Mouse (Mus musculus): ENCODE data around the gene Phykpl.
"Not testable (repeated sequence)": the region's sequence is repeated elsewhere in the genome, so short reads cannot be mapped to it uniquely, and the experiment has no call there.

Phykpl gene

DNA sequence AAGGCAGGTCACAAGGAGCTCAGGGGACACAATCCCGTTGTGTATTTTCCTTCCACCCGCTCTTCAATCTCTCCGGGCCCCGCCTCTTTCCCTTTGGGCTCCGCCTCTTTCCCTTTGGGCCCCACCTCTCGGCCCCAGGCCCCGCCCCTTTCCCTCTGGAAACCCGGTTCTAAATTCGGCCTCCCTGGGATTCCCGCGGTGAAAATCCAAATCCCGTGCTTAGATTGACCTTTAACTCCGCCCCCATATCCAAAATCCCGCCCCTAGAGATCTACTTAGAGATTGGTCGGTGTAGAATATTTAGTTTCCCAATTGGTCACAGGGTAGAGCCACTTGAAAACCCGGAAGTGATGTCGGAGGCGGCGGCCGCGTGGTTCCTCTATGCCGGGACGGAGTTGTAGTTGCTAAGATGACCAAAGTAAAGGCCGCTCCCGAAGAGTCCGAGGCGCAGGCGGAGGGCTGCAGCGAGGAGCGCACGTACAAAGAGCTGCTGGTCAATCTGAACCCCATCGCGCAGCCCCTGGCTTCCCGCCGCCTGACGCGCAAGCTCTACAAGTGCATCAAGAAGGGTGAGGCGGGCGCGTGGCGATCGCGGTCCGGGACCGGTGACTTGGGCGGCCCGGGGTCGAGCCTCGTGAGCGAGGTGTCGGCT, 35.0 kb downstream of the Phykpl start, which contains the start of gene Nhp2:
Gene Nhp2 (plus strand): TSS at position 327 of the 652 bp plus-strand sequence.
- peak; percentile 94 for DNase-seq

- no peak for DNase-seq
Measured at GRCm38 (mm10) chr11:51620084-51620483, 35.5 kb downstream of the Phykpl start.

DNA sequence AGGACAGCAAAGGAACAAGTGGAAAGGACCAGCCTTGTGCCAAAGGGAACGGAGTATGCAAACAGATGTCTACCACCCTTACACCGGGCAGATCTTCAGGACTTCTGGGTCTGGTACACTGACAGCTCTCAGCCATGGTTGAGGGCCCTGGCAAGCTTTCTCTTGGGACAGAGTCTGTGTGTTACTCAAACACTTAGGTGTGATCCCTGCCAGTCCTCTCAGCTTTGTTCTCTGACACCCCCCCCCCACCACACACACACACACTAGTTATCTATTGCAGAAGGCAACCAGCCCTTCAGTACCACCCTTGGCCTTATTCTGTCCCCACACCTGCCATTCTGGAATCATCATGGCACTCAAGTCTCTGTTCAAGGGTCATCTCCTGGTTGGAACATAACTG, 37.2 kb downstream of the Phykpl start:
- DNase-seq, result no peak

GRCm38 (mm10) chr11:51622971-51623491, 38.5 kb downstream of the Phykpl start:
- DNase-seq, result no peak

- DNase-seq, result no peak
Measured at GRCm38 (mm10) chr11:51625187-51625820, 40.7 kb downstream of the Phykpl start.

GRCm38 (mm10) chr11:51627425-51627824, 42.9 kb downstream of the Phykpl start:
- DNase-seq, result peak; percentile 41

DNA sequence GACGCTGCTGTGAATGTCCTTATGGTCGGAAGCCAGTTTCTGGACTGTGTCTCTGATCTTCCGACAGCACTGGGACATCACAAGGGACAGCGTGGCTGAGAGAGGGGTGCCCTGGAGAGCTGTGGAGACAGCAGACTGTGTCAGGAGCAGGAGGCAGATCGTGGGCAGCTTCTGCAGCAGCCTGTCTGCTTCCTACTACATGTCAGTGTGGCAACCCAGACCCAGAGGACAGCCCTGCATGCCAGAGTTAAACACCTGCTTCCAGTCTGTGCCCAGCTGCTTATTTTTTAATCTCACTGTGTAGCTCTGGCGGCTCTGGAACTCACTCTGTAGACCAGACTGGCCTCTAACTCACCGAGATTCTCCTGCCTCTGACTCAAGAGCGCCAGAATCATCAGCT, 43.4 kb downstream of the Phykpl start:
- DNase-seq, result no peak

DNA sequence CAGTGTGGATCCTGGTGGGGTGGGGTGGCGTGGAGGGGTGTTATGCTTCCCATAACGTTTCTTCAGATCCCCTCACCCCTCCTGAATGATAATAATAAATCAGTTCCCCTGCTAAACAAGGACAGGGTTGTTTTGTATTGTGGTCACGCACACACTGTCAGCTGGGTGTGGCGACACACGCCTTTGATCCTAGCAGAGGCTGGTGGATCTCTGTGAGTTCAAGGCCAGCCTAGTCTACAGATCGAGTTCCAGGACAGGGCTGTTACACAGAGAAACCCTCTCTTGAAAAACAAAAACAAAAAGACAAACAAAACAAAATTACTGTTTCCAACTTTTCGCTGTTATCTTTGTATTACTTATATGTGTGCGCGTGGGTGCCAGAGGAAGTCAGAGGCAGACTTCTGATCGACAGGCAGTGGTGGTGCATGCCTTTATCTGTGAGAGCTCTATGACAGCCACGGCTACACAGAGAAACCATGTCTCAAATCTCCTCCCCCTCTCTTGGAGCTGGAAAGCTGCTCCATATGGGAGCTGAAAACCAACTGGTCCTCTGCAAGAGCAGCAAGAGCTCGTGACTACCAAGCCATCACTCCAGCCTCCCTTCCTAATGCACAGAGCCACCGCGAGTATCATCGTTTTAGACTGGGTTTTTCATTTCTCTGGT, 45.2 kb downstream of the Phykpl start:
- DNase-seq, result no peak

DNA sequence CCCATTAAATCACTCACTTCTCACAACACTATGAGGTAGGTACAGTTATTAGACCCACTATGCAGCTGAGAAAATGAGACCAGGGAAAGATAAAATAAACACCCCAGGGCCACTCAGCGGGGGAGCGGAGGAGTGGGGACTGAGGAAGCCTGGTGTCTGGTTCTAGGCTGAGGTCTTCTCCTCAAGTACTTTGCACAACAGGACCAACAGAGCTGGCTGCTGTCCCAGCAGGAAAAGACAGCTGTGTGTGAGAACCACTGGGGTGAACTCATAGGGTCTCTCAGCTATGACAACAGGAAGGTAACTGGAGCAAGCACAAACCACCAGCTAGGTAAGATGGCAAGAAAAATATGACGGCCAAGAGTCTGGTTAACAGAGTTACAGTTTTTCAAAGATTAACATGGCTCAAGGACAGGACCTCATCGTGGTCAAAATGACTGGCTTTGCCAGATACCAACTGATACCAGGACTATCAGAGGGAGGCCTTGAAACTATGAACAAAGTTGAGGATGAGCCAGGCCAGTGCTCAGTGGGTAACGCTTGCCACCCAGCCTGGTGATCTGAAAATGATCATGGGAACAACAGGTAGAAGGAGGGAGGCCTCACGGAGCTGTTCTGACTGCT, 47.7 kb downstream of the Phykpl start:
- no peak for DNase-seq

DNA sequence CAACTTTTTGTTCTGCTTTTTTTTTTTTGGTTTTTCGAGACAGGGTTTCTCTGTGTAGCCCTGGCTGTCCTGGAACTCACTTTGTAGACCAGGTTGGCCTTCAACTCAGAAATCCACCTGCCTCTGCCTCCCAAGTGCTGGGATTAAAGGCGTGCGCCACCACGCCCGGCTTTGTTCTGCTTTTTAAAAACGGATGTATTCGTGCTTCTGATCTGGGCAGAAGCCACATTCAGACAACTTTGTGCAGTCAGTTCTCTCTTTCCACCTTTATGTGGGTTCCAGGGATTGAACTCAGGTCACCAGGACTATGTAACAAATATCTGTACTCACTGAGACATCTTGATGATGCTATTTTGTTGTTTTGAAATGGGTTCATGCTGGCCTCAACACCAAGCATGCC, 48.6 kb downstream of the Phykpl start:
- DNase-seq, result not testable (repeated sequence)

DNA sequence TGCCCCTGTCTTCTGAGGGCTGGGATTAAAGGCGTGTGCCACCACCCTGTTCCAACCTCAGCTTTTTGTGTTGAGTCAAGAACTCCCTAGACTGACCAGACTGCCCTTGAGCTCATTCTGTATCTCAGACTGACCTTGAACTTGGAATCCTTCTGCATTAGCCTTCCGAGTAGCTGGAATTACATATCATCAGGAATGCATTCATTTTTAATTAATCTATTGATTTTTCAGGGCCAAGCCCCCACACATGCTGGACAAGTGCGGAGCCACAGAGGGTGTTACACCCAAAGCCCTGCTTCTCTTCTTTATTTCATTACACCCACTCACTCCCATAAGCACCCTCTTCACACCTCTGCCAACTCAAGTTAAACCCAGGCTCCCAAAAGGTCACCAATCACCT, 49.2 kb downstream of the Phykpl start:
- no peak for DNase-seq

DNA sequence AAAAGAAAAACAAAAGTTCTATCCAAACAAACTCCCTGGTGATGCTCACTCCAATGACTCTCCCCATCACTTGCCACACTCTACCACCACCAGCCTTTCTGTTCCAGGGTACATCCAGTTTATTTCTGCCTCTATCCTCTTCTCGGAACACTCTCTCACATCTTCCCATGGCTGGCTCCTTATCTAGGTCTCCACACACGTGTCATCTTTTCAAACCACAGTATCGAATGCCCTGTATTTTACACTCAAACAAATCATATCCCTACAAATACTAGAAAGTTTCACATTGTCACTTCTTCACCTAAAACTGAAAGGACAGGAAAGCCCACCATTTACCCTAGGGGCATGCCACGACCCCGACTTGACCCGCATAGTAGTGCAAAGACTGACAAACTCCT, 50.6 kb downstream of the Phykpl start:
- DNase-seq, result no peak

DNA sequence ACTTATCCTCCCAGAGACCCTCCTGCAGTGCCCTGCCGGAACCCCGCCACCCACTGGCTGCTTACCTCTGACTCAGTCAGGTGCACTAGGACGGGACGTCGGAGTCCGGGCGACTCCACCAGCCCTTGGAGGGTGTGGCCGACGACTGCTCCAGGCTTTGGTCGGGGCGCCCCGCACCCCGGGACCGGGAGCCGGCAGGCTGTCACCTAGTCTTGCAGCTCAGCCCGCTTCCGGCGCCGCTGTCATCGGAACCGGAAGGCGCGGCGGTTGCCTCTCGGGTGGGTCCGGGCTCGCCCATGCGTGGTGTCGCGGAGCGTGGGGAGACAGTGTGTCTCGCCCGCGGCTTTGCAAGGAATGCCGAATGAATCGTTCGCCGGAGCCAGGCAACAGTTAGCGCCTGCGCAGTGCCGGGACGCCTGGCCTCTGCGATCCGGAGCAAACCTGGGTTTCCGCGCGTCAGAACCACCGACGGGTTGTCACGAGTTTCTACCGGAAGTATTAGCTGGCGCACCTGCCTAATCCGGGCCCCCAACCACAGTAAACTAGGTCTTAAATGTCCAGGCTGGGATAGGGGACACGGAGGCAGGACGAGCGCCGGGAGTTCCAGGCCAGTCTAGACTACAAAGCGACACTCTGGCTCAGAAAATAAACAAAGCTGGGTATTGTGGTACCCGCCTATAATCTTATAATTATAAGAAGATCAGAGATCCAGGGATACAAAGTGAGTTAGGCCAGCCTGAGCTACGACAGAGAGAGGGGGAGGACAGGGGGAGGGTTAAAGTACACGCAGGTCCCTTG, 51.2 kb downstream of the Phykpl start, which contains the start of gene Rmnd5b:
Gene Rmnd5b (minus strand): TSS at position 372 of the 798 bp plus-strand sequence.
- peak; percentile 88 for DNase-seq

DNA sequence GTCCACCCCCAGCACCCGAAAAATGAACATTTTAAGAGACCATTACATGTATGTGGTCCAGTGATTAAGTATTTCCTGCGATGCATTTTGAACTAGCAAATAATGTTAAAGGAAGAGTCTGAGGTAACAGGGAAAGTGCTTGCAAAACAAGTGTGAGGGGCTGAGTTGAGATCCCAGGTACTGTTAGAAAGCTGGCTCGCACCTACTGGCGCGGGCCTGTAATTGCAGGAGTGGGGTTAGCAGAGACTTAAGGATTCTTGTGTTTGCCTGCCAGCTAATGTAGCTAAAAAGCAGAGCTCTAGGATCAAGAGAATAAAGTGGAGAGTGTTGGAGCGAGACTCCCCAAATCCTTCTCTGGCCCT, 51.7 kb downstream of the Phykpl start:
- DNase-seq, result peak; percentile 51

DNA sequence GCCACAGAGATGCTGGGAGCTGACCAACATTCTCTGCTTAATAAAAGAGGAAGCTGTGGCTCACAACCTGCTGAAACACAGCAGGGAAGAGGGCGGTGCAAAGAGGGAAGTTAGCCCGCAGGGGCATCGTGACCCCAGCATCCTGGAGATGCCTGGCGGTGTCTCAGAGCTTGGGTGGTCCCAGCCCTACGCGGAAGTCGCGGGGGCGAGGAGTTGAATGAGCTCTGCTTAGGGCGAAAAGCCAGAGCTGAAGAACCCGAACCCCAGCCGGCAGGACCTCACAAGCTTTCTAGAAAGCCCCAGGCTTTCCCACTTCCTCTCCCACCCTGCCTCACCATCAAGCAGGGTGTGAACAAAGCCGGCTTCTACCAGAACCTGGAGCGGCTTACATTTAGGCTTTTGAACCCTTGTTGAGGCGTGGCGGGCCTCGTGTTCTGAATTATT, 53.4 kb downstream of the Phykpl start:
- DNase-seq, result no peak

DNA sequence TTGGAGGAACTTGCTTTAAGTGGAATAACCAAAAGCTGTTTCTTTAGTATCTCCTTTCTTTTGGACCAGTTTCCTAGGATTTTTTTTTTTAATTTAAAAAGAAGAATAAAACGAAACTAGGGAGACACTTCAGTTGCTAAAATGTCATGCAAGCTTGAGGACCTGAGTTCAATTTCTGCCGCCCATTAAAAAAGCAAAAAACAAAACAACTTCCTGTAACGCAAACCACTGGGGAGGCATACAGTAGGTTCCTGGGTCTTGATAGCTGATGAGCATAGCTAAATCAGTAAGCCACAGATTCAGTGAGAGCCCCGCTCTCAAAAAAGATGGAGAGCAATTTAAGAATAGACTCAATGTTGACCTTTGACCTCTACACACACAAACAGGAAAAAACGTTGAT, 53.9 kb downstream of the Phykpl start:
- no peak for DNase-seq

DNA sequence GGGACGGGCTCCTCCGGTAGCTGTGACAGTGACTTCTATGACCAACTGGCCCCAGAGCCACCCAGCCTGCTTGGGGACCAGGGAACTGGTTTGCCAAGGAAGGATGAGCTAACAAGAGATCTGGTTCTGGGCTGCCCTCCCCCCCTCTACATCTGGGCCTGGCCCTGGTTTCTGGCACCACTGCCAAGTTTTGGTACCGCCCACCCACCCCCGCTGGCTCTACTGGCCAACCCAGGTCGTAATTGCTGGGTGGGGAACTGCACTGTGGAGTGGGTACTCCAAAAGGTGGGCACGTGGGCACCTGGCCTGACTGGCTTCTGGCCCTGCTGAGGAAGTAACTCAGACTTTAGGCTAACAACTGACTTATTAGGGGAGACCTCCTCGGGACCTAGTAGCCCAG, 56.2 kb downstream of the Phykpl start:
- DNase-seq, result no peak

DNA sequence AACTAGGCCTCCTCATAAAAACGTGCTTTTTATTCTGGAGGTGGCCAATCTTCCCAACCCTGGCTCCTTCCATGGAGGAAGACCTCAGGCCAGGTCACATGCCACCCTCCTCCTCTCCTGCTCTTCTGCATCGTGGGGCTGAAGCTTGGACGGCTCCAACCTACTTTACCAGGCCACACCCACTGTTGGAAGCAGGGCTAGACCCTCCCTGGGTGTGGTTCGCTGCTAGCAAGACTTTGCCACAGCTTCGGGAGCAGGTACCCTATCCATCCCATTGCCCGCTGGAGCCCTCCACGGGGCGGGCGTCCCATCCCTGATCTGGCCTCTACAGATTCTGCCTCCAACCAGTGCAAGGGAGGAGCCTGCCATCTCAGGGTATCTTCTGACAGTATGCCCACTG, 58.6 kb downstream of the Phykpl start:
- DNase-seq, result no peak

- peak; percentile 45 for DNase-seq
Measured at GRCm38 (mm10) chr11:51643761-51644160, 59.2 kb downstream of the Phykpl start.

DNA sequence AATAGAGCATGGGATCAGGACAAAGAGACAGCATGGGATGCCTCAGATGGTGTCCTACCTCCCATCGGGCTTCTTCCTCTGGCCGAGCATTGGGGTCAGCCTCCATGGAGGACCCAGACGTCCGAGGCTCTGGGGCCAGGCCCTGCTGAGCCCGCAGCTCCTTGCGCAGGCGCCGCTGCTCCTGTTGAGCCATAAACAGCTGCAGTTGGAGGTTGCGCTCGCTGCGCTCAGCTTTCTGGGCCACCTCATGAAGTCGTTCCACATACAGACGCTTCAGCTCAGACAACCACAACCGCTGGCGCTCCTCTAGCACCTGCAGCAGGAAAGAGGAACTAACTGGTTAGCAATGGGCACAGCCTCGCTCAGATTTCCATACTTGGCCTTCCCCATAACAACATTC, 59.7 kb downstream of the Phykpl start:
- no peak for DNase-seq

DNA sequence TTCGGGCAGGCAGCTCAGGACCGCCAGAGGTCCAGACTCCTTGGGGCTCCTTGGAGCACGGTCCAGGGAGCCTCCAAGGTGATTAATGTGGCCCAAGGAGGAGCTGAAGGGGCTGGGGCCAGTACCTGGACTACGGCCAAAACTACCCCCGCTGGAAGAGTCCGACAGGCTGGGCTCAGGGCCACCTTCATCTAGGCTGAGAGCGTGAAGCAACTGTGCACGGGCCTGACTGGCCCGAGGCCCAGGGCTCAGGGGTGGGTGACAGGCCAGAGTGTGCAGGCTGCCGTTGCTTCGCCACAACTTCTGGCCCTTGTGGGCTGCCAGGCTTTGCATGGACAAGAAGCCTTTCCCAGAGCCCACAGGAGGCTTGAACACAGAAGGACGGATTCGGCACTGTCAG, 60.7 kb downstream of the Phykpl start:
- no peak for DNase-seq

DNA sequence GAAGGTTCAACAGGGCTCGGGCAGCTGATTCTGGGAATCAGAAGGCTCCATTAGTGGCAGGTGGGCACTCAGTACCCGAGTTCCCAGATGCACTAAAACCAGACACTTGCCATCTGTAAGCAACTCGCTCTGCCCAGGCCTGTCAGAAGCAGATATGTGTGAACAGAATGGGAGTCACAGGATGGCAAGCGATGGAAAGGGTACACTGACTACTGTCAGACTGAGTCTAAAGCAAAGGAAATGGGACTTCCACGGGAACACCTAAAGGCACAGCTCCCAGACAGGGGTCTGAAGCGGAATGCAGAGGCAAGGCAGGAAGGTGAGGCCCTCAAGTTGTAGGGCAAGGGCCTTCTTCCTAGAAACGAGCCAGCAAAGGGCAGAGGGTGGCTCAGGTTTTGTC, 61.7 kb downstream of the Phykpl start:
- no peak for DNase-seq

Measured in cerebellum, adult 11 months (tissue).